2 mouse cellular contexts compared by ENCODE assay signal in genomic region chr3:146162197-146162596, GRCm38 (mm10).
TF ChIP-seq lines count a peak whose summit lies in the region.

No protein-coding gene starts in this region.

TF ChIP-seq in CH12.LX, 34 proteins besides CTCF, POLR2A, EP300 and RAD21 (continued from another document):
- TF ChIP-seq NELFE (IDR thresholded peaks at IDR 0.05; ENCODE audit: low read depth, low read length) = no peak
- 0 out of 2 replicates have a peak, but pooled peaks have one; percentile 4 for TF ChIP-seq POLR2AphosphoS2 (IDR thresholded peaks at IDR 0.05; ENCODE audit: low read depth, low read length)
TF ChIP-seq in CH12.LX: peak in this region for 1.

TF ChIP-seq in ES-E14, 5 proteins besides CTCF, POLR2A, EP300 and RAD21:
- TF ChIP-seq CHD2 (IDR thresholded peaks at IDR 0.05; ENCODE audit: low read depth, low read length) = no peak
- TF ChIP-seq MAFK (IDR thresholded peaks at IDR 0.05; ENCODE audit: insufficient read depth, low read depth, low read length) = no peak
- TF ChIP-seq HCFC1 (IDR thresholded peaks at IDR 0.05; ENCODE audit: borderline replicate concordance, insufficient read depth, low read length) = no peak
- TF ChIP-seq ZNF384 (IDR thresholded peaks at IDR 0.05; ENCODE audit: low read depth, low read length) = no peak
- no peak for TF ChIP-seq ZC3H11A (IDR thresholded peaks at IDR 0.05; ENCODE audit: borderline replicate concordance, low read depth, low read length)
